Mouse (Mus musculus) T-cell, adult 2 months (primary cell): Measurements from ENCODE around the gene Cacna1g.
"Not testable (repeated sequence)": the region's sequence is repeated elsewhere in the genome, so short reads cannot be mapped to it uniquely, and the experiment has no call there.

Source experiments
- DNase-seq: peaks from one replicate; pipeline ENCODE4 v3.0.0; 2022; ENCODE audit warnings: low spot score

Cacna1g gene

GRCm38 (mm10) chr11:94403757-94404156 is 70.2 kb downstream of the Cacna1g start:
- no peak for DNase-seq

- DNase-seq: no peak
Observed at GRCm38 (mm10) chr11:94402731-94403130, 71.3 kb downstream of the Cacna1g start.

- not testable (repeated sequence) for DNase-seq
Observed at GRCm38 (mm10) chr11:94402029-94402428, 72.0 kb downstream of the Cacna1g start.

- DNase-seq: no peak
Observed at GRCm38 (mm10) chr11:94400996-94401395, 73.0 kb downstream of the Cacna1g start.

GRCm38 (mm10) chr11:94394107-94394506 is 79.9 kb downstream of the Cacna1g start:
- DNase-seq: no peak

GRCm38 (mm10) chr11:94393490-94393889 is 80.5 kb downstream of the Cacna1g start:
- not testable (repeated sequence) for DNase-seq

- peak; percentile 56 for DNase-seq
Observed at GRCm38 (mm10) chr11:94392672-94393109, 81.3 kb downstream of the Cacna1g start, which contains the start of gene Abcc3. Gene Abcc3 (minus strand): TSS chr11:94392997.

- no peak for DNase-seq
Observed at GRCm38 (mm10) chr11:94391661-94392060, 82.3 kb downstream of the Cacna1g start.

- DNase-seq: no peak
Observed at GRCm38 (mm10) chr11:94390825-94391224, 83.2 kb downstream of the Cacna1g start.

- DNase-seq: no peak
Observed at GRCm38 (mm10) chr11:94389724-94390396, 84.1 kb downstream of the Cacna1g start.

GRCm38 (mm10) chr11:94389021-94389420 is 85.0 kb downstream of the Cacna1g start:
- no peak for DNase-seq

GRCm38 (mm10) chr11:94387756-94388155 is 86.2 kb downstream of the Cacna1g start:
- DNase-seq: no peak

- peak; percentile 53 for DNase-seq
Observed at GRCm38 (mm10) chr11:94385977-94386771, 87.8 kb downstream of the Cacna1g start.

- DNase-seq: peak; percentile 52
Observed at GRCm38 (mm10) chr11:94379736-94380135, 94.3 kb downstream of the Cacna1g start.

- no peak for DNase-seq
Observed at GRCm38 (mm10) chr11:94379061-94379460, 94.9 kb downstream of the Cacna1g start.

GRCm38 (mm10) chr11:94374276-94374948 is 99.6 kb downstream of the Cacna1g start:
- DNase-seq: peak; percentile 11

GRCm38 (mm10) chr11:94370809-94371208 is 103.2 kb downstream of the Cacna1g start:
- no peak for DNase-seq

- no peak for DNase-seq
Observed at GRCm38 (mm10) chr11:94369981-94370380, 104.0 kb downstream of the Cacna1g start.

GRCm38 (mm10) chr11:94365340-94365739 is 108.7 kb downstream of the Cacna1g start:
- no peak for DNase-seq

GRCm38 (mm10) chr11:94363690-94364089 is 110.3 kb downstream of the Cacna1g start:
- DNase-seq: no peak

GRCm38 (mm10) chr11:94362101-94362500 is 111.9 kb downstream of the Cacna1g start:
- no peak for DNase-seq

- no peak for DNase-seq
Observed at GRCm38 (mm10) chr11:94361166-94361870, 112.7 kb downstream of the Cacna1g start.
